Mouse (Mus musculus) midbrain, postnatal 0 days (tissue): Measurements from ENCODE around the gene Adgra3. TPM values are rescaled to one million over a fixed set of nuclear protein-coding genes. Genes with fewer than 3 reads are reported as not detected.
A peak's percentile ranks its signal among the peaks of the same experiment; 100 is the strongest.

Experiments used
- ATAC-seq: fragments of 200-750 bp; cut with Nextera tagmentation; 2 replicates; pipeline ENCODE4 v1.8.0; 2017; ENCODE audit warnings: moderate number of reproducible peaks, mild to moderate bottlenecking, moderate TSS enrichment, moderate library complexity; ENCODE audit not compliant: low FRiP score
- DNase-seq: peaks from one replicate; pipeline ENCODE4 v3.0.0-alpha.2; 2015; ENCODE audit warnings: low spot score
- H3K27ac ChIP-seq: fragments of 300-500 bp; sonication (generic); 2 replicates; pipeline ENCODE4 v1.5.1; 2014; ENCODE audit warnings: low read depth, mild to moderate bottlenecking, low read length, mixed read lengths
- H3K27me3 ChIP-seq: fragments of 300-500 bp; sonication (generic); 2 replicates; pipeline ENCODE4 v1.6.1; 2014; ENCODE audit warnings: low read length, control low read depth, mixed read lengths; ENCODE audit not compliant: insufficient read depth
- H3K36me3 ChIP-seq: fragments of 300-500 bp; sonication (generic); 2 replicates; pipeline ENCODE4 v1.6.1; 2014; ENCODE audit warnings: low read length, control low read depth, mixed read lengths; ENCODE audit not compliant: insufficient read depth
- H3K4me1 ChIP-seq: fragments of 300-500 bp; sonication (generic); 2 replicates; pipeline ENCODE4 v1.6.1; 2014; ENCODE audit warnings: mild to moderate bottlenecking, control low read depth, antibody characterized with exemption, low read length, mixed read lengths; ENCODE audit not compliant: insufficient read depth
- H3K4me2 ChIP-seq: fragments of 300-500 bp; sonication (generic); 2 replicates; pipeline ENCODE4 v1.6.1; 2014; ENCODE audit warnings: low read depth, mild to moderate bottlenecking, low read length, mixed read lengths; ENCODE audit not compliant: poor library complexity, severe bottlenecking
- H3K4me3 ChIP-seq: fragments of 300-500 bp; sonication (generic); 2 replicates; pipeline ENCODE4 v1.5.1; 2014; ENCODE audit warnings: low read depth, mild to moderate bottlenecking, low read length, moderate library complexity
- H3K9ac ChIP-seq: fragments of 300-500 bp; sonication (generic); replicated peaks from 2 replicates; pipeline ENCODE4 v1.6.1; 2014; ENCODE audit warnings: mild to moderate bottlenecking, low read length, moderate library complexity, mixed read lengths; ENCODE audit not compliant: poor library complexity, severe bottlenecking
- H3K9me3 ChIP-seq: fragments of 300-500 bp; sonication (generic); 2 replicates; pipeline ENCODE4 v1.6.1; 2016; ENCODE audit warnings: low read length, control low read depth
- CTCF ChIP-seq: IDR thresholded peaks from 2 replicates; pipeline ENCODE4 v1.5.1; 2016; ENCODE audit warnings: antibody characterized with exemption, mild to moderate bottlenecking
- WGBS: fragments of 180-500 bp; shearing (Covaris S2); extraction: QIAGEN DNeasy Blood & Tissue Kit; methylation state at CpG from one replicate; pipeline ENCODE4 v1.1.7; 2014; 5-methylcytosine and 5-hydroxymethylcytosine counted together
- polyA plus RNA-seq: library from polyadenylated mRNA; unstranded; fragments of >200 nt; fragmentation: Nextera tagmentation; extraction: Ambion mirVana; gene quantifications from 2 replicates; pipeline ENCODE4 v1.2.1, GENCODE M21; 2015
- total RNA-seq: library from RNA; depleted of rRNA; stranded (reverse); fragments of >200 nt; gene quantifications from 2 replicates; pipeline ENCODE4 v1.2.3, GENCODE M21; 2014

Gene Adgra3
- total and polyA plus RNA-seq, 2 experiments from 2014 or later = 8.1 to 37.5 TPM

GRCm38 (mm10) chr5:50057612-50058420, 990 bp downstream of the Adgra3 start:
- peak overlapping the region; percentile 87 for H3K4me3 ChIP-seq
- H3K4me1 ChIP-seq = peaks cover 4% of the 10 kb centered on the region; the same call in 1 of the 2 replicates
- ATAC-seq = peak; percentile 38
- peak overlapping the region; percentile 96 for H3K4me2 ChIP-seq
- peak overlapping the region; percentile 81 for H3K9ac ChIP-seq
- H3K27ac ChIP-seq = no peak overlapping the region
- TF ChIP-seq CTCF = peak; percentile 21; the same call in 1 of the 2 replicates
- DNase-seq = no peak
- H3K36me3 ChIP-seq = no peaks in the 10 kb centered on the region
- no peaks in the 10 kb centered on the region for H3K27me3 ChIP-seq
- no peaks in the 10 kb centered on the region for H3K9me3 ChIP-seq
- WGBS = 2% methylated on average over 26 of the region's 26 CpGs

DNA sequence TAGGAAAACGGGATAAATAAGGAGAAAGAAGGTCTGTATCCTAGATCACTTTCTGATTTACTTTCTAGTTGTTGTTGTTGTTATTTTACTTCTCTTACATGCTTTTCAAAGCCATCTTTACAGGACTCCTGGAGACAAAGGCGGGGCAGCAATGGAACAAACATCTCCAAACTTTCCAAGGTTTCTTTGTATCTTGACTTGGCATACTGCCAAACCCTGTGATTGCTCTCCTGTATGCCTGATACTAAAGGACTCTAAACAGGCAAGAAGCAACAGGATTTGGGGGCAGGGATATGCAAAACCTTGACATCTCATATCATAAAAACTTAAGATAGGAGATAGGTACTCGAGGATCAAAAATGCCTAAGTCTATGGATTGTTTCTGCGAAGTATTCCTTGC, 6.3 kb downstream of the Adgra3 start:
- TF ChIP-seq CTCF = no peak
- H3K4me2 ChIP-seq = no peak overlapping the region
- H3K27ac ChIP-seq = no peak overlapping the region
- no peak overlapping the region for H3K9ac ChIP-seq
- 66% methylated on average over 4 of the region's 4 CpGs for WGBS
- DNase-seq (no peak), ATAC-seq (no peak)
- no peak overlapping the region for H3K4me3 ChIP-seq
- H3K27me3 ChIP-seq = no peaks in the 10 kb centered on the region
- no peaks in the 10 kb centered on the region for H3K9me3 ChIP-seq
- peaks cover 6% of the 10 kb centered on the region for H3K4me1 ChIP-seq
- H3K36me3 ChIP-seq = no peaks in the 10 kb centered on the region

DNA sequence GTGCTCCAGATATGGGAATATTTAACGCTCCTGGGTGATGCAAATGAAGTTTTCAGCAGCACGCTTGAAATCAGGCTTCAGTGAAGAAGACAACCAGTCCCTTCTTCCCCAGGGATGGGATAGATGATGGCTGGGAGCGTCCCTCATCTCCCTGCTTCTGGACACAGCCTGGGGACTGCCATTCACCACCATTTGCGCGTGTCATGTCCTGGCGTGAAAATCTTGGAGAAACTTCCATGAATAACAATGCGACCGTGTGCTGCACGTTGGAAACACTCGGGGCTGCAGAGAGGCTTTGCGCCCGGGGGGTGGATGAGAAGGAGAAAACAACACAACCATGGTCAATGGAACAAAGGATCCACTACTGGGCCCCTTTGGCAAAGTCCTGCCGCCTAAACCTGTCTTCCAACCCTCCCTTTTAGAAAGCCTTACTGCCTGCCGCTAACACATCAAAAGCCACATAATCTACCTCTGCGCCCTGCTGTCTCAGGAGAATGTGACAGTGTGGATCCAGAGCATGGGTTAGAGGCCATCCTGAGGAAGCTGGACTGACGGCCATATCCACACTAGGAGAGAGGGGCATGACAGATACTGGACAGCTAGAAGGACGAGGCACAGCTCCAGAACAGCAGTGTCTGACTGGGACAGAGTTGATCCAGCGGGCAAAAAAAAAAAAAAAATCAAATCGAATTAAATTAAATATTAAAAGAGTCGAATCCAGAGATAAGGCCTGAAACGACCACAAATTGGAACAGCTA, 8.0 kb downstream of the Adgra3 start:
- H3K9ac ChIP-seq = no peak overlapping the region
- no peak for ATAC-seq
- H3K4me1 ChIP-seq = peaks cover 3% of the 10 kb centered on the region; the same call in 1 of the 2 replicates
- no peak overlapping the region for H3K27ac ChIP-seq
- H3K4me2 ChIP-seq = peak overlapping the region; percentile 20; the same call in 1 of the 2 replicates
- TF ChIP-seq CTCF = no peak
- H3K4me3 ChIP-seq = no peak overlapping the region
- no peaks in the 10 kb centered on the region for H3K27me3 ChIP-seq
- no peaks in the 10 kb centered on the region for H3K36me3 ChIP-seq
- no peak for DNase-seq
- no peaks in the 10 kb centered on the region for H3K9me3 ChIP-seq
- 29% methylated on average over 21 of the region's 21 CpGs for WGBS

GRCm38 (mm10) chr5:50050037-50050436, 8.8 kb downstream of the Adgra3 start:
- Histone ChIP-seq H3K9me3 (no peaks in the 10 kb centered on the region), H3K36me3 (no peaks in the 10 kb centered on the region), H3K9ac (no peak overlapping the region), H3K4me3 (no peak overlapping the region), H3K27me3 (no peaks in the 10 kb centered on the region), H3K4me1 (peaks cover 3% of the 10 kb centered on the region; the same call in 1 of the 2 replicates), H3K27ac (no peak overlapping the region), H3K4me2 (no peak overlapping the region)
- no peak for TF ChIP-seq CTCF
- WGBS = 41% methylated on average over 3 of the region's 3 CpGs
- no peak for ATAC-seq
- DNase-seq = no peak

DNA sequence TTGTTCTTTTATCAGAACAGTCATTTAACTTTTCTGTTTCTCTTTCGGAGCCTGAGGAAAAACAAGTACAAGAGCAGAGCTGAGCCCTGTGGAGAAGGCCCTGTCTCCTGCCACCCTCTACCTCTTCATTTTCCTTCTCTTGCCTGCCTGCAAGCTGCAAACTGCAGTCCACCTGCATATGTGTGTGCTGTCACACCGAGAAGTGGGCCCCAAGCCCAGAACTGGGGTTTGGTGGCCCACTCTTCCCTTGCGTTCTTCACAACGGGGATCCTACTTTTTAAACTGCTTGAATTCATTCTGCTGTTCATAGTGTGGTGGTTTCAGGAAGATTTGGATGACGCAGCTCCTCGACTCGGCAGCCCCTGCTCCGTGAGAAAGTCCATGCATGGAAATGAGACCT, 9.3 kb downstream of the Adgra3 start:
- no peak for TF ChIP-seq CTCF
- H3K36me3 ChIP-seq = no peaks in the 10 kb centered on the region
- ATAC-seq (no peak), DNase-seq (no peak)
- H3K4me3 ChIP-seq = no peak overlapping the region
- 54% methylated on average over 8 of the region's 8 CpGs for WGBS
- H3K27me3 ChIP-seq = no peaks in the 10 kb centered on the region
- no peak overlapping the region for H3K9ac ChIP-seq
- H3K27ac ChIP-seq = no peak overlapping the region
- peaks cover 3% of the 10 kb centered on the region; the same call in 1 of the 2 replicates for H3K4me1 ChIP-seq
- H3K9me3 ChIP-seq = no peaks in the 10 kb centered on the region
- H3K4me2 ChIP-seq = no peak overlapping the region

- no peak overlapping the region for H3K4me3 ChIP-seq
- 71% methylated on average over 7 of the region's 7 CpGs for WGBS
- peaks cover 3% of the 10 kb centered on the region; the same call in 1 of the 2 replicates for H3K4me1 ChIP-seq
- ATAC-seq = no peak
- no peaks in the 10 kb centered on the region for H3K27me3 ChIP-seq
- no peak for TF ChIP-seq CTCF
- no peak overlapping the region for H3K4me2 ChIP-seq
- no peaks in the 10 kb centered on the region for H3K9me3 ChIP-seq
- no peak overlapping the region for H3K27ac ChIP-seq
- H3K36me3 ChIP-seq = no peaks in the 10 kb centered on the region
- no peak overlapping the region for H3K9ac ChIP-seq
- DNase-seq = no peak
Observed at GRCm38 (mm10) chr5:50048960-50049359, 9.8 kb downstream of the Adgra3 start.
